Mouse (Mus musculus) cerebellum, adult 2 months (tissue): ENCODE results near the gene Stox2. TPM values are rescaled to one million over a fixed set of nuclear protein-coding genes. Genes with fewer than 3 reads are reported as not detected.

Experiments
- DNase-seq, 2 experiments: peaks; one replicate each; pipeline ENCODE4 v3.0.0; 2021
- H3K27ac ChIP-seq: fragments of 200-500 bp; 2 replicates; pipeline ENCODE4 v1.5.1; 2012; ENCODE audit warnings: low read length, control low read depth, inconsistent platforms; ENCODE audit not compliant: insufficient read depth
- H3K27me3 ChIP-seq: fragments of 200-500 bp; 2 replicates; pipeline ENCODE4 v1.6.1; 2012; ENCODE audit warnings: inconsistent platforms, mild to moderate bottlenecking, low read length, moderate library complexity; ENCODE audit not compliant: control insufficient read depth, insufficient read depth
- H3K4me1 ChIP-seq: fragments of 200-500 bp; 2 replicates; pipeline ENCODE4 v1.6.1; 2011; ENCODE audit warnings: low read length; ENCODE audit not compliant: control insufficient read depth, insufficient read depth
- H3K4me3 ChIP-seq: fragments of 200-500 bp; replicated peaks from 2 replicates; pipeline ENCODE3; 2011; ENCODE audit warnings: mild to moderate bottlenecking, low read depth, low read length, control low read depth; ENCODE audit not compliant: insufficient read depth
- CTCF ChIP-seq: fragments of 200-500 bp; IDR thresholded peaks from 2 replicates; pipeline ENCODE4 v1.5.1; 2011; ENCODE audit warnings: low read depth, mild to moderate bottlenecking, control low read depth, low read length, moderate library complexity, borderline replicate concordance; ENCODE audit not compliant: insufficient read depth
- POLR2A ChIP-seq: fragments of 200-500 bp; IDR thresholded peaks from 2 replicates; pipeline ENCODE4 v1.6.1; 2011; ENCODE audit warnings: low read length, control low read depth, borderline replicate concordance; ENCODE audit not compliant: insufficient read depth
- WGBS: fragments of 180-500 bp; shearing (Covaris S2); methylation state at CpG from one replicate; pipeline ENCODE4 v1.1.7; 2018; 5-methylcytosine and 5-hydroxymethylcytosine counted together
- polyA plus RNA-seq: library from polyadenylated mRNA; depleted of rRNA; stranded (reverse); fragments of >200 nt; gene quantifications from 2 replicates; pipeline ENCODE4 v1.2.3, GENCODE M21; 2012; rRNA removed

The Stox2 gene
- polyA plus RNA-seq = 19.3 TPM in 2 replicates

DNA sequence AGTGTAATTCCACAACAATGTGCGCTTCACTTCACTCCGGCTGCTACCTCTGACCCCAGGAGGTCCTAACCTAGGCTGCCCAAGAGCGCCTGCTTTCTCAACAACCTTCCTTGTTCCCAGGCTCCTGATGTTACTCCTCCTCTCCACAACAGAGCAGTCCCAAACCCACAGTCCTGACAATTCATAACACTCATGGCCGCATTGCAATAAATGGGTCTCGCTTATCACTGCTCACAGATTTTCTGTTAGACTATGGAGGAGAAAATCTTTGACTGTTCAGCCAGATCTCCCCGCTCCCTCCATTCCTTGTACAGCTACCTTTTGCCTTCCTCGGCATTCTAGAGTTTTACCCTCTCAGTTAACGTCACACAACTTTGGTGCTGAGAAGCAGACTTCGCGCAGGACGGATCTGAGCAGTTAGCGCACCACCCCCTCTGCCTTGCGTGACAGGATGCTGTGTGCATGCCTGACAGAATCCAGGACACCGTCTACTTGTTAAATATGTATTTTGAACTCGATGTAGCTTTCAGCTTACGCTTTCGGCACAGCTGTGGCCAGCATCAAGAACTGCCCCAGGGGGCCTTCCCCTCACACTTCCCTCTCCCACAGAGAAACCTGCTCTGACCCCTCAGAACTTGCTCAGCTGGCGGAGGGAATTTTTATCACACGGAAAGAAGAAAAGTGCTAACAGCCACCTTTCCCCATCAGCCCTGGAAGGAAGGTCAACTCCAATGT is at the start of gene Stox2:
Gene Stox2, minus strand, starts transcription at position 51 of the 735 bp plus-strand sequence.
- DNase-seq = no peak
- 79% methylated on average over 19 of the region's 19 CpGs for WGBS
- no peaks in the 10 kb centered on the region for H3K27me3 ChIP-seq
- TF ChIP-seq POLR2A (no peak), CTCF (no peak)
- H3K4me1 ChIP-seq = no peaks in the 10 kb centered on the region
- H3K4me3 ChIP-seq = no peak within 1 kb of the TSS
- no peak within 1 kb of the TSS for H3K27ac ChIP-seq

- no peak overlapping the region for H3K27ac ChIP-seq
- 68% methylated on average over 6 of the region's 6 CpGs for WGBS
- H3K27me3 ChIP-seq = no peaks in the 10 kb centered on the region
- H3K4me3 ChIP-seq = no peak overlapping the region
- no peaks in the 10 kb centered on the region for H3K4me1 ChIP-seq
- no peak for DNase-seq
- TF ChIP-seq POLR2A (no peak), CTCF (no peak)
Observed at GRCm38 (mm10) chr8:47495428-47495827, 49.3 kb upstream of the Stox2 start.

- WGBS = 87% methylated on average over 12 of the region's 12 CpGs
- no peak for DNase-seq
- Histone ChIP-seq H3K27me3 (no peaks in the 10 kb centered on the region), H3K4me3 (no peak overlapping the region), H3K4me1 (no peaks in the 10 kb centered on the region), H3K27ac (no peak overlapping the region)
- TF ChIP-seq POLR2A (no peak), CTCF (no peak)
Observed at GRCm38 (mm10) chr8:47494602-47495153, 48.5 kb upstream of the Stox2 start.

GRCm38 (mm10) chr8:47493106-47493505 is 46.9 kb upstream of the Stox2 start:
- no peaks in the 10 kb centered on the region for H3K27me3 ChIP-seq
- H3K4me1 ChIP-seq = no peaks in the 10 kb centered on the region
- H3K27ac ChIP-seq = no peak overlapping the region
- no peak overlapping the region for H3K4me3 ChIP-seq
- 92% methylated on average over 12 of the region's 12 CpGs for WGBS
- no peak for TF ChIP-seq CTCF
- no peak for TF ChIP-seq POLR2A
- no peak for DNase-seq

DNA sequence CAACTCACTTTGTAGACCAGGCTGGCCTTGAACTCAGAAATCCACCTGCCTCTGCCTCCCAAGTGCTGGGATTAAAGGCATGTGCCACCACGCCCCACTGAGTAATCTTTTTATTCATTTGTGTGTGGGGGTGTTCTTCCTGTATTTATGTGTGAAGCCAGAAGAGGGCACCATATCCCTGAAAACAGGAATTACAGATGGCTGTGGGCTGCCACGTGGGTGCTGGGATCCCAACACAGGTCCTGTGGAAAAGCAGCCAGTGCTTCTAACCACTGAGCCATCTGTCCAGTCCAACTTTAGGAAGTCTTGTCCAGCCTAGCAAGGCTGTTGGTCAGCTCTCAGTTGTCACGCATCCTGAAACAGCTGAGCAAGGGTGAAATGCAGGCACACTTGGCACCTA is 41.1 kb upstream of the Stox2 start:
- H3K27ac ChIP-seq = no peak overlapping the region
- no peak for DNase-seq
- WGBS = 91% methylated on average over 3 of the region's 3 CpGs
- no peak overlapping the region for H3K4me3 ChIP-seq
- TF ChIP-seq POLR2A (no peak), CTCF (no peak)
- H3K4me1 ChIP-seq = no peaks in the 10 kb centered on the region
- H3K27me3 ChIP-seq = no peaks in the 10 kb centered on the region

DNA sequence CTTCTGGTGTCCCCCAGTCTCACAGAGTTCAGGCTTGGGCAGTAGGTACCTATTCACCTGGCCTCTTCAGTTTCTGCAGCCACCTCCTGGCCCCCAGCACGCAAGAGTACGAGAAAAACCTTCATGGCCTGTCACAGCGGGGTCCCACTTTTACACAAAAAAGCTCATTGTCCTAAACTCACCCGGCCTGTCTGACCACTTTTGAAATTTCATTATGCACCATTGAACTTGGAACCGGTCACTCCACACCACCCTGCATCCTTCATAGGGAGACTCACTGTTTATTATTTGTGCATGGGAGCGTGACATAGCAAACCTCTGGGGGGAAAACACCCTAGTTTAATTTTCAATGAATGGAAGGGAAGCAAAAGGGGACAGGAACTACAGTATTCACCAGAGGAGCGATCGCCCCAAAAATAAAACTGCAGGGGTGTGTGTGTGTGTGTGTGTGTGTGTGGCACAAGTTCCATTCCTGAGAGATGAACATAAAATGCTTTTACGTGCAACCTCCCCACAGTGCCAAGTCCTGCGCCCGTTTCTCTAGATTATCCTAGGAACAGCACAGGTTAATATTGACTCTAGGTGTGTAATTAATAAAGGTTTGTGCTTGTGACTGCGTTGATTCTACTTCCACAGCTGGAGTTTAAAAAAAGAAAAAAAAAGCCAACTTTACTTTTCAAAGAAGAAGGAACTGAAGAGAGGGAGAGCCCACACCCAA is 36.4 kb upstream of the Stox2 start:
- TF ChIP-seq CTCF (no peak), POLR2A (no peak)
- WGBS = 30% methylated on average over 12 of the region's 12 CpGs
- no peaks in the 10 kb centered on the region for H3K27me3 ChIP-seq
- no peak for DNase-seq
- peaks cover 3% of the 10 kb centered on the region; the same call in 1 of the 2 replicates for H3K4me1 ChIP-seq
- H3K27ac ChIP-seq = no peak overlapping the region
- H3K4me3 ChIP-seq = no peak overlapping the region

DNA sequence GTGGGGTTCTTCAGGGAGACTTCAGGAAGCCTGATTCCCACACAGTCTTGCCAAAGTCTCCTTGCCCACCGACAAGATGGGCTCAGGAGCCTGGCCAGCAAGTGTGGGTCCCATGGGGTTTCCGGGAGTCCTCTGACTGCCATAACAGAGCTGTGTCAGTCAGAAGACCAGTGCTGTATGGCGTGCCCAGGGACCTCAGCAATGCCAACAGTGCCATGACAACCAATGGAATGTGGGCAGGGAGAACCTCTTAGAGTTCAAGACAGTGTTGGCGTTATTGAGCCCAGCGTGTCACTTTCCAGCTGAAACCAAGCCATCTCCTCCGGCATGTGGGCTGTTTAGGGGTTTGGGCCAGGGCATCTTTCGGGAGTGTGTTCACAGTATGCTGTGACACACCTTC is 33.9 kb upstream of the Stox2 start:
- Histone ChIP-seq H3K4me3 (no peak overlapping the region), H3K27ac (no peak overlapping the region), H3K27me3 (no peaks in the 10 kb centered on the region), H3K4me1 (peaks cover 3% of the 10 kb centered on the region; the same call in 1 of the 2 replicates)
- TF ChIP-seq CTCF = no peak
- no peak for TF ChIP-seq POLR2A
- no peak for DNase-seq
- WGBS = 7% methylated on average over 7 of the region's 7 CpGs

DNA sequence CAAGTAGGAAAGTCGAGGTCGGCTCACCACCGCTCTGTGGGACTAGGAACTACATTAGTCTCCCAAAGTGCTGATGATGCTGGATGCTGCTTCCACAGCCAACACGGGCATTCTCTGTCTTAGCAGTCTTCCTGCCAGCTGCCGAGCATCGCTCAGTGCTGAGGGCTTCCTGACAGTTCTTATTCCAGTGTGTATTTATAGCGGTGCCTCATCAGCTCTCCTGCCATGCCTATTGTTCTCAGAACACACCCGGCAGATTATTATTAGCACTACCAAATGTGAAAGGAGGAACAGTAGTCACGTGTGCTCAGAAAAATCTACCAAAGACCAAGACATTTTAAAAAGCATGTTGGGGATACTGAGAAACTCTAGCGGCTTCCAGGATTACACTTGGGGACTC is 15.5 kb upstream of the Stox2 start:
- H3K27ac ChIP-seq = no peak overlapping the region
- no peak for DNase-seq
- no peak overlapping the region for H3K4me3 ChIP-seq
- WGBS = 55% methylated on average over 10 of the region's 10 CpGs
- TF ChIP-seq POLR2A (no peak), CTCF (no peak)
- no peaks in the 10 kb centered on the region for H3K27me3 ChIP-seq
- no peaks in the 10 kb centered on the region for H3K4me1 ChIP-seq
